Mouse (Mus musculus): Measurements from ENCODE around the gene Spata1. TPM values are rescaled to one million over a fixed set of nuclear protein-coding genes. Genes with fewer than 3 reads are reported as not detected.

Spata1 gene
- total RNA-seq (2014; rRNA removed) (1.4 and 5.6 TPM in 2 replicates), polyA plus RNA-seq (2015; fragmentation: Nextera tagmentation; extraction: Ambion mirVana) (3.2 and 4.9 TPM in 2 replicates)

- WGBS = 2% methylated on average over 65 of the region's 88 CpGs
- TF ChIP-seq CTCF (IDR thresholded peaks at IDR 0.05; ENCODE audit: low read depth) = no peak
- DNase-seq (ENCODE audit: low spot score) = peak; percentile 91
- no peaks in the 10 kb centered on the region for H3K9me3 ChIP-seq (ENCODE audit: low read length)
- peaks cover 7% of the 10 kb centered on the region; the same call in 1 of the 2 replicates for H3K36me3 ChIP-seq (ENCODE audit: insufficient read depth, low read length)
- peak within 1 kb of the TSS; percentile 81 for H3K4me3 ChIP-seq (ENCODE audit: low read length)
- peak within 1 kb of the TSS; percentile 83 for H3K27ac ChIP-seq
- peak within 1 kb of the TSS; percentile 72 for H3K4me2 ChIP-seq (ENCODE audit: low read depth, low read length)
- H3K27me3 ChIP-seq (ENCODE audit: insufficient read depth, low read length) = no peaks in the 10 kb centered on the region
- no peaks in the 10 kb centered on the region for H3K4me1 ChIP-seq (ENCODE audit: insufficient read depth, low read length)
- peak; percentile 93 for ATAC-seq
- peak within 1 kb of the TSS; percentile 68 for H3K9ac ChIP-seq (replicated peaks; ENCODE audit: low read length)
Observed at GRCm38 (mm10) chr3:146499431-146500002, at the start of gene Spata1, which contains the start of gene Gng5. TSS of gene Spata1 (minus strand) at chr3:146499753. TSS of gene Gng5 (plus strand) at chr3:146499807.

- WGBS = 27% methylated on average over 1 of the region's 1 CpGs
Observed at GRCm38 (mm10) chr3:146543632-146544031, 44.1 kb upstream of the Spata1 start.

DNA sequence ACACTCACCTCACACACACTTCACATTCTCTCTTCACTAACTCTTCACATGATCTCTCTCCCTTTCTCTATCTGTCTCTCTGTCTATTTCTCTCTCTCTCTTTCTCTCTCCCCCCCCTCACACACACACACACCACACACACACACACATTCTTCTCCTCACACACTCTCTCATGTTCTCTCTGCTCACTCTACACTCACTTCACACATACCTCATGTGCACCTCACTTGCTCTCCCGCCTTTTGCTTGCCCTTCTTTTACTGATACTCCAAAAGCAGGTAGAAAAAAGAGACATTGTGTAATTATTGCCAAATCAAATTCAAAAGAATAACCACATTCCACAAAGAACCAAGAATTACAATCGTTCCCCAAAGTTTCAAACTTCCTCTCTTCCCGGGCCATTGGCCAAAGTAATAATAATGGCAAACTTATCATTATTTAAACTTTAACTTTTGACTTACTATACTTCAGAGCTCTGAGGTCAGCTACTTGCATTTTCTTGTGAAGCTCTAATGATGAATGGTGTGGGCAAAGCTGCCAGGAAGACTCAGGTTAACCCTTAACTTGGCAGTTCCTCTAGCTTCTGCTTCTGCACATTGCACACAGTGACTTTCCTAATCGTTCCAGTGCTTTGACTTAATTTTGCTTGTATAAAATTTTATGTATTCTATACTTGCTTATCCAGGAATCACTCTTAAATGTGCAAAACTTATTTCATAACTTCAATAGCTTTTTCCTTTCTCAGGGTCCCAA lies 41.1 kb upstream of the Spata1 start:
- H3K36me3 ChIP-seq (ENCODE audit: insufficient read depth, low read length) = no peaks in the 10 kb centered on the region
- no peaks in the 10 kb centered on the region for H3K27me3 ChIP-seq (ENCODE audit: insufficient read depth, low read length)
- no peak overlapping the region for H3K4me2 ChIP-seq (ENCODE audit: low read depth, low read length)
- H3K4me1 ChIP-seq (ENCODE audit: insufficient read depth, low read length) = no peaks in the 10 kb centered on the region
- H3K4me3 ChIP-seq (ENCODE audit: low read length) = no peak overlapping the region
- DNase-seq (ENCODE audit: low spot score) = no peak
- TF ChIP-seq CTCF (IDR thresholded peaks at IDR 0.05; ENCODE audit: low read depth) = no peak
- H3K9ac ChIP-seq (replicated peaks; ENCODE audit: low read length) = no peak overlapping the region
- ATAC-seq = no peak
- no peaks in the 10 kb centered on the region for H3K9me3 ChIP-seq (ENCODE audit: low read length)
- H3K27ac ChIP-seq = no peak overlapping the region
- 89% methylated on average over 4 of the region's 4 CpGs for WGBS

More at GRCm38 (mm10) chr3:146543632-146544031, 44.1 kb upstream of the Spata1 start:
- H3K9me3 ChIP-seq (ENCODE audit: low read length) = no peaks in the 10 kb centered on the region
- no peaks in the 10 kb centered on the region for H3K36me3 ChIP-seq (ENCODE audit: insufficient read depth, low read length)
- ATAC-seq (no peak), DNase-seq (ENCODE audit: low spot score) (no peak)
- H3K4me3 ChIP-seq (ENCODE audit: low read length) = no peak overlapping the region
- no peak overlapping the region for H3K27ac ChIP-seq
- no peaks in the 10 kb centered on the region for H3K4me1 ChIP-seq (ENCODE audit: insufficient read depth, low read length)
- TF ChIP-seq CTCF (IDR thresholded peaks at IDR 0.05; ENCODE audit: low read depth) = no peak
- H3K4me2 ChIP-seq (ENCODE audit: low read depth, low read length) = no peak overlapping the region
- H3K27me3 ChIP-seq (ENCODE audit: insufficient read depth, low read length) = no peaks in the 10 kb centered on the region
- no peak overlapping the region for H3K9ac ChIP-seq (replicated peaks; ENCODE audit: low read length)

- DNase-seq (ENCODE audit: low spot score) = no peak
Observed at GRCm38 (mm10) chr3:146534986-146535385, 35.4 kb upstream of the Spata1 start.

GRCm38 (mm10) chr3:146528335-146528734 lies 28.8 kb upstream of the Spata1 start:
- no peak for TF ChIP-seq CTCF (IDR thresholded peaks at IDR 0.05; ENCODE audit: low read depth)
- ATAC-seq (no peak), DNase-seq (ENCODE audit: low spot score) (no peak)
- no peak overlapping the region for H3K27ac ChIP-seq
- no peak overlapping the region for H3K4me3 ChIP-seq (ENCODE audit: low read length)
- H3K27me3 ChIP-seq (ENCODE audit: insufficient read depth, low read length) = no peaks in the 10 kb centered on the region
- no peaks in the 10 kb centered on the region for H3K9me3 ChIP-seq (ENCODE audit: low read length)
- WGBS = 51% methylated on average over 2 of the region's 2 CpGs
- no peak overlapping the region for H3K4me2 ChIP-seq (ENCODE audit: low read depth, low read length)
- H3K36me3 ChIP-seq (ENCODE audit: insufficient read depth, low read length) = no peaks in the 10 kb centered on the region
- no peak overlapping the region for H3K9ac ChIP-seq (replicated peaks; ENCODE audit: low read length)
- H3K4me1 ChIP-seq (ENCODE audit: insufficient read depth, low read length) = no peaks in the 10 kb centered on the region

More at GRCm38 (mm10) chr3:146534986-146535385, 35.4 kb upstream of the Spata1 start:
- 57% methylated on average over 6 of the region's 6 CpGs for WGBS
- TF ChIP-seq CTCF (IDR thresholded peaks at IDR 0.05; ENCODE audit: low read depth) = no peak
- Histone ChIP-seq H3K4me1 (ENCODE audit: insufficient read depth, low read length) (no peaks in the 10 kb centered on the region), H3K4me2 (ENCODE audit: low read depth, low read length) (no peak overlapping the region), H3K9ac (replicated peaks; ENCODE audit: low read length) (no peak overlapping the region), H3K27me3 (ENCODE audit: insufficient read depth, low read length) (no peaks in the 10 kb centered on the region), H3K4me3 (ENCODE audit: low read length) (no peak overlapping the region), H3K27ac (no peak overlapping the region), H3K36me3 (ENCODE audit: insufficient read depth, low read length) (no peaks in the 10 kb centered on the region), H3K9me3 (ENCODE audit: low read length) (no peaks in the 10 kb centered on the region)
- ATAC-seq = no peak

DNA sequence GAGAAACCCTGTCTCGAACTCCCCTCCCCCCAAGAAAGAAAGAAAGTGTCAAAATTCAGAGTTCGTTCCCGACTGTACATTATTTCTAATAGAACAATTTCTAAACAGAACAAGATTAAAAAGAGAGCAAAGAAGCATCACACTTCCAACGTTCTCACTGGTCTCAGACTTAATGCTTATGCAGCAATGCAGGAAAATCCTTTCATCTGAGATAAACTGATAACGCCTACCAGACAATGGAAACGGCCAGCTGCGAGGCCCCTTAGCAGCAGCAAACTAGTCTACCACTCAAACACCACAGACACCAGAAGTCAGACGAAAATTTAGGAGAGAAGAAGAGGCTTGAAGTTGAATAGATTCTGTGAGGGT lies 22.1 kb upstream of the Spata1 start:
- Histone ChIP-seq H3K4me2 (ENCODE audit: low read depth, low read length) (peak overlapping the region; percentile 74), H3K4me1 (ENCODE audit: insufficient read depth, low read length) (no peaks in the 10 kb centered on the region), H3K27me3 (ENCODE audit: insufficient read depth, low read length) (no peaks in the 10 kb centered on the region), H3K9ac (replicated peaks; ENCODE audit: low read length) (no peak overlapping the region), H3K36me3 (ENCODE audit: insufficient read depth, low read length) (peaks cover 13% of the 10 kb centered on the region; the same call in 1 of the 2 replicates), H3K9me3 (ENCODE audit: low read length) (no peaks in the 10 kb centered on the region), H3K27ac (peak overlapping the region; percentile 97), H3K4me3 (ENCODE audit: low read length) (peak overlapping the region; percentile 90)
- no peak for TF ChIP-seq CTCF (IDR thresholded peaks at IDR 0.05; ENCODE audit: low read depth)
- ATAC-seq (peak; percentile 6; the same call in 1 of the 2 replicates), DNase-seq (ENCODE audit: low spot score) (no peak)
- WGBS = 17% methylated on average over 8 of the region's 8 CpGs
